Mouse (Mus musculus) G1E (cell line): ENCODE data around the gene Ckap4. TPM values are rescaled to one million over a fixed set of nuclear protein-coding genes. Genes with fewer than 3 reads are reported as not detected.

Source experiments
- ATAC-seq: 2 replicates; pipeline ENCODE4 v1.8.0; 2016; ENCODE audit warnings: mild to moderate bottlenecking; ENCODE audit not compliant: insufficient number of reproducible peaks, poor library complexity, low FRiP score, severe bottlenecking; ENCODE audit errors: extremely low read depth
- DNase-seq: peaks from one replicate; pipeline ENCODE4 v3.0.0; 2012; ENCODE audit warnings: low spot score
- H3K27me3 ChIP-seq: 2 replicates; pipeline ENCODE4 v1.6.1; 2012; ENCODE audit warnings: mild to moderate bottlenecking, low read length, inconsistent platforms; ENCODE audit not compliant: insufficient read depth
- H3K36me3 ChIP-seq: replicated peaks from 2 replicates; pipeline ENCODE3; 2012; ENCODE audit warnings: mild to moderate bottlenecking, inconsistent platforms
- H3K4me1 ChIP-seq: 2 replicates; pipeline ENCODE4 v1.6.1; 2012; ENCODE audit warnings: low read depth, low read length, inconsistent platforms, mixed read lengths; ENCODE audit not compliant: insufficient read depth
- H3K4me3 ChIP-seq: 2 replicates; pipeline ENCODE4 v1.5.1; 2012; ENCODE audit warnings: low read depth, mild to moderate bottlenecking, inconsistent platforms, low read length, moderate library complexity, mixed read lengths
- H3K9me3 ChIP-seq: replicated peaks from 2 replicates; pipeline ENCODE4 v1.6.1; 2012; ENCODE audit warnings: inconsistent platforms
- CTCF ChIP-seq: IDR thresholded peaks from 2 replicates; pipeline ENCODE4 v1.5.1; 2012; ENCODE audit warnings: low read depth, low read length, inconsistent platforms, mixed read lengths
- GATA1 ChIP-seq: IDR thresholded peaks from 2 replicates; pipeline ENCODE4 v1.6.1; 2012; ENCODE audit warnings: borderline replicate concordance, low read length, inconsistent platforms, mixed read lengths
- GATA2 ChIP-seq: IDR thresholded peaks from 2 replicates; pipeline ENCODE4 v1.6.1; 2012; ENCODE audit warnings: low read depth, low read length, inconsistent platforms, borderline replicate concordance
- POLR2AphosphoS5 ChIP-seq: IDR thresholded peaks from 2 replicates; pipeline ENCODE4 v1.6.1; 2012; ENCODE audit warnings: low read depth, low read length, inconsistent platforms; ENCODE audit not compliant: insufficient replicate concordance
- TAL1 ChIP-seq: conservative IDR thresholded peaks from 2 replicates; pipeline ENCODE4 v1.6.1; 2012; ENCODE audit warnings: low read depth, low read length, inconsistent platforms, mixed read lengths
- polyA plus RNA-seq: library from polyadenylated mRNA; stranded (reverse); fragments of >175 nt; gene quantifications from 2 replicates; pipeline ENCODE4 v1.2.3, GENCODE M21; 2012
- total RNA-seq, 2 experiments: library from RNA; stranded (forward) in 1 of 2; stranded (reverse) in 1 of 2; fragments of 200-1000 nt in 1 of 2; fragments of >200 nt in 1 of 2; fragmentation: Nextera tagmentation in 1 of 2; gene quantifications; 2 replicates each; pipeline ENCODE4 v1.2.3; 2014 to 2017

The Ckap4 gene
- total RNA-seq (2014; fragmentation: Nextera tagmentation) (5.3 TPM in 1 of 2 replicates, not detected in the other), total RNA-seq (2017) (not detected in 2 replicates), polyA plus RNA-seq (0.02 TPM in 1 of 2 replicates, not detected in the other)

DNA sequence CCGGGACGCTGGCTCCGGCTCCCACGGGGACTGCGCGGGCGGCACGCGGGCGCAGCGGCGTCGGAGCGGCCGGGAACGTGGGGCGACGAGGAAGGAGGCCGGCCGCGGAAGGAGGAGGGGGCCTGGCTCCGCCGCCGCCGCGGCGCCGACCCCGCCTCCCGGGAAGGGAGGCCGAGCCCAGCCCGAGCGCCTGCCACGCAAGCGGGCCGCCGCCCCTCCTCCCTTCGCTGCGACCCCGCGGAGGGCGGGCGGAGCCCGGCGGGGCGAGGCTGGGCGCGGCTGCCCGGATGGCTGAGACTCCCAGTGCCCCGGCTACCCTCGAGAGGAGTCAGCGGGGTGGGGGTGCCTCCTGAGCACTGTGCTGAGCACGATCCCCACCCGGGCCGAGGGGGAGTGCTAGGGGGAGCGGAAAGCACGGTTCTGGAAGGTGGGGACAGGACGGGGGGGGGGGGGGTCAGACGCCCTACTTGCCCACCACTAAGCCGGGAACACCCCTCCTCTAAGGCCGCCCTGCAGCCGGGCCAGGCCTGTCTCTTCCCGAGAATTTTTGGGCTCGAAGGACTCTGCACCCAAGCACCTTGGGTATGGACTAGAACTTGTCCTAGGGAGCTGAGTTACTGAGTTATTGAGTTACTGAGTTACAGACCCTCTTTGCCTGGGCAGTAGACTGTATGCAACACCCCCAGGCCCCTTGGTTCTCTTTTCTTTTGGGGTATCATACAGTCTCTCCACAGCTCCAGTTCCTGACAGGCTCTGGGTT lies at the start of gene Ckap4:
Ckap4 (minus strand) TSS at position 151 of the 760 bp plus-strand sequence.
- peaks cover 12% of the 10 kb centered on the region for H3K9me3 ChIP-seq
- no peaks in the 10 kb centered on the region; the same call in 1 of the 2 replicates for H3K4me1 ChIP-seq
- ATAC-seq: no peak
- H3K4me3 ChIP-seq: no peak within 1 kb of the TSS; the same call in 1 of the 2 replicates
- H3K36me3 ChIP-seq: no peaks in the 10 kb centered on the region
- TF ChIP-seq GATA2: no peak
- TF ChIP-seq GATA1: no peak
- no peak for TF ChIP-seq POLR2AphosphoS5
- TF ChIP-seq CTCF: no peak
- TF ChIP-seq TAL1: no peak
- peaks cover 30% of the 10 kb centered on the region for H3K27me3 ChIP-seq
- DNase-seq: no peak

DNA sequence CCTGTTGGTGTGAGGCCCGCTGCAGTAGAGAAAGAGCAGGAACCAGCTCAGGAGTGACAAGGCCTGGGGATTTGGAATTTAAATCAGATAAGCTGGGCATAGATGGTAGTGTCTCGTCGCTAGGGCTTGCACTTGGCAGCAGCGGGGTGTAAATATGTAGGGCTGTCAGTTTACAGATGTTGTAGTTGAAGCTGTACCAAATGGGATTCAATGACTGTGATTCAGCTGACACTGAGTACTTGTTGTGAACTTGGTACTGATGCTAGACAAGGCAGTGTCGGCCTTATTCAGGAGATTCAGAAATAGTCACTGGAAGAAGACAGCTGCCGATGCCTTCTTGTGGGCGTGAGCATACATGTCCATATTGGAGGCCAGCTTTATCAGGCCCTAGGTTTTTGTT lies 48.4 kb upstream of the Ckap4 start:
- no peak for DNase-seq
- no peak for ATAC-seq
- H3K27me3 ChIP-seq: no peaks in the 10 kb centered on the region; the same call in 1 of the 2 replicates
- peaks cover 74% of the 10 kb centered on the region for H3K4me1 ChIP-seq
- H3K9me3 ChIP-seq: no peaks in the 10 kb centered on the region
- H3K4me3 ChIP-seq: no peak overlapping the region
- H3K36me3 ChIP-seq: peaks cover 10% of the 10 kb centered on the region
- TF ChIP-seq GATA2 (no peak), CTCF (no peak), GATA1 (no peak)

DNA sequence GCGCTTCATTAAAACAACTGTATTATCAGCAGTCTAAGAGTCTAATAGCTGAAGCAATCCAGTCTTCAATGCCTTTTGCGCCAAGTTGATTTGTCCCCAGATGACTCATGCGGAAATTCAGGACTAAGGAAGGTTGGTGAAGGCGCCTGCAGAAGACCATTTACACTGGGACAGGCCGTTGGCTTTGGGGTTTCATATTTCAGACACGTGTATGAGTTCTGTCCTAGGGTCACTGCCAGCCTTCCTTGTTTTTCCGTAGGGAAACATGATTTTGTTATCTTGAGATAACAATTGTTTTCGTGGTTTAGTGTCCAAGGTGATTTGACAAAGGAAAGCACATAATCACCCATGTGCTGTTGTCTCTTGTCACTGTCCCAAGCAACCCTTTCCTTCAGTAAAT lies 47.3 kb upstream of the Ckap4 start:
- DNase-seq (no peak), ATAC-seq (0 out of 2 replicates have a peak, but pooled peaks have one; percentile 5)
- no peaks in the 10 kb centered on the region for H3K9me3 ChIP-seq
- H3K4me3 ChIP-seq: no peak overlapping the region
- H3K27me3 ChIP-seq: no peaks in the 10 kb centered on the region; the same call in 1 of the 2 replicates
- TF ChIP-seq CTCF (no peak), GATA2 (no peak), GATA1 (no peak), TAL1 (no peak), POLR2AphosphoS5 (no peak)
- H3K36me3 ChIP-seq: peaks cover 7% of the 10 kb centered on the region
- peaks cover 79% of the 10 kb centered on the region for H3K4me1 ChIP-seq

DNA sequence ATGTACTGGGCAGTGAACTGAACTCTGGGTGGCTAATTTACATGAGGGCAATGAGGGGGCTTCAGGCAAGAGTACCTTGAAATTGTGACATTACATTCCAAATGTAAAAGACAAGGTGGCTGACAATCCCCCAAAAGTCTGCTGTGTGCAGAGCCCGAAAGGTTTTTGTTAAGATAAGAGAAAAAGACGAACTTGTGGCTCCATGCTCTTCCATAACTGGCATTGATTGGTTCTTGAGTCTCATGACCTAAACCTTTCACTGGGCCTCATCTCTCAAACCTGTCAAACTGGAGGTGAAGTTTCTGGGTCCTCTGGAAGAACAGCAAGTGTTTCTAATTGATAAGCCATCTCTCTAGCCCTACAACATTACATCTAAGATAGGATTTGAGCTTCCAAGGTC lies 45.7 kb upstream of the Ckap4 start:
- ATAC-seq (peak; percentile 37), DNase-seq (peak; percentile 60)
- no peaks in the 10 kb centered on the region for H3K27me3 ChIP-seq
- TF ChIP-seq TAL1: peak; percentile 82
- no peak for TF ChIP-seq POLR2AphosphoS5
- TF ChIP-seq CTCF: no peak
- peak overlapping the region; percentile 47; the same call in 1 of the 2 replicates for H3K4me3 ChIP-seq
- no peaks in the 10 kb centered on the region for H3K9me3 ChIP-seq
- no peaks in the 10 kb centered on the region for H3K36me3 ChIP-seq
- H3K4me1 ChIP-seq: peaks cover 85% of the 10 kb centered on the region

GRCm38 (mm10) chr10:84578738-84579137 lies 44.9 kb upstream of the Ckap4 start:
- DNase-seq: no peak
- Histone ChIP-seq H3K4me1 (peaks cover 85% of the 10 kb centered on the region), H3K4me3 (peak overlapping the region; percentile 63)

DNA sequence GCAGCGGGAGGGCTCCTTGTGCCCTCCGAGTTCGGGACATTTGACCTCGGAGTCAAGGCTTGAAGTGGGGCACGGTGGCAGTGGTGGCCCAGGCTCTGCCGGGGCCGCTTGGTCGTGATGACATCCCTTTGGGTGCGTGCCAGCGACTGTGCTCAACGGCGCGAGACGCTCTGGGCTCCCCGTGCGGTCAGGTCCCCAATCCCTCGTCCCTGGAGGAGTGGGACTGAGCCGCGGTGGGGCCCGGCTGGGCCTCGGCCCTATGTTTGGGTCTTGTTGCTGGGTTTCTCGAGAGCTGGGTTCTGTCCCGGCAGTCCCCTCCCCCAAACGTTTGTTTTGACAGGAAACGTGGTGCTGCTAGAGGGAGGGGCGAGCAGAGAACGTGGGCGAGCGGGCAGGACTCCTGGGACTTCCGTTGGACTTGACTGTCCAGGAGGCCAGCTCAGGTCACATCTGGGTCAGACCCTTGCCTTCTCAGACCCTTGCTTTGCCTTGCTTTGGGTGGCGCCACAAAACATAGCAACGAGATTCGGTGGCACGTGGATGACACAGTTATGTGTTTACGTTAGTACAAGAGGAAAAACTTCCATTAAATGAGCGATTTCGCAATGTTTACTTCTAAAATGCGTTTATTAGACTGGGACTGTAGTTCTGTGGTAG lies 43.3 kb upstream of the Ckap4 start:
- Histone ChIP-seq H3K36me3 (no peaks in the 10 kb centered on the region), H3K4me3 (peak overlapping the region; percentile 97), H3K27me3 (no peaks in the 10 kb centered on the region), H3K9me3 (no peaks in the 10 kb centered on the region), H3K4me1 (peaks cover 84% of the 10 kb centered on the region)
- no peak for ATAC-seq
- TF ChIP-seq POLR2AphosphoS5 (no peak), GATA2 (no peak), TAL1 (no peak), GATA1 (no peak), CTCF (no peak)
- DNase-seq: peak; percentile 29

More at GRCm38 (mm10) chr10:84578738-84579137, 44.9 kb upstream of the Ckap4 start:
- no peak for ATAC-seq
- Histone ChIP-seq H3K27me3 (no peaks in the 10 kb centered on the region), H3K36me3 (no peaks in the 10 kb centered on the region), H3K9me3 (no peaks in the 10 kb centered on the region)
- TF ChIP-seq GATA2: no peak
- no peak for TF ChIP-seq GATA1
- no peak for TF ChIP-seq TAL1
- TF ChIP-seq CTCF: no peak
- no peak for TF ChIP-seq POLR2AphosphoS5
